Mouse (Mus musculus) midbrain, embryonic 15.5 days (tissue): ENCODE data around the gene Noxo1. TPM values are rescaled to one million over a fixed set of nuclear protein-coding genes. Genes with fewer than 3 reads are reported as not detected.

Experiments
- ATAC-seq: fragments of 200-750 bp; cut with Nextera tagmentation; replicated peaks from 2 replicates; pipeline ENCODE4 v1.8.0; 2017; ENCODE audit warnings: moderate TSS enrichment
- H3K27ac ChIP-seq: fragments of 300-500 bp; sonication (generic); 2 replicates; pipeline ENCODE4 v1.5.1; 2015; ENCODE audit warnings: mild to moderate bottlenecking, inconsistent platforms
- H3K27me3 ChIP-seq: fragments of 300-500 bp; sonication (generic); replicated peaks from 2 replicates; pipeline ENCODE4 v1.6.1; 2015; ENCODE audit warnings: inconsistent platforms
- H3K36me3 ChIP-seq: fragments of 300-500 bp; sonication (generic); replicated peaks from 2 replicates; pipeline ENCODE4 v1.6.1; 2015; ENCODE audit warnings: inconsistent platforms
- H3K4me1 ChIP-seq: fragments of 300-500 bp; sonication (generic); 2 replicates; pipeline ENCODE4 v1.6.1; 2015; ENCODE audit warnings: inconsistent platforms
- H3K4me2 ChIP-seq: fragments of 300-500 bp; sonication (generic); 2 replicates; pipeline ENCODE4 v1.6.1; 2015; ENCODE audit warnings: inconsistent platforms, mild to moderate bottlenecking, moderate library complexity
- H3K4me3 ChIP-seq: fragments of 300-500 bp; sonication (generic); 2 replicates; pipeline ENCODE4 v1.5.1; 2015; ENCODE audit warnings: mild to moderate bottlenecking, inconsistent platforms
- H3K9ac ChIP-seq: fragments of 300-500 bp; sonication (generic); 2 replicates; pipeline ENCODE4 v1.6.1; 2015; ENCODE audit warnings: mild to moderate bottlenecking, inconsistent platforms
- H3K9me3 ChIP-seq: fragments of 300-500 bp; sonication (generic); 2 replicates; pipeline ENCODE4 v1.6.1; 2016; ENCODE audit warnings: inconsistent platforms
- WGBS: fragments of 180-500 bp; shearing (Covaris S2); methylation state at CpG from one replicate; pipeline ENCODE4 v1.1.7; 2015; ENCODE audit warnings: mixed read lengths; 5-methylcytosine and 5-hydroxymethylcytosine counted together
- polyA plus RNA-seq: library from polyadenylated mRNA; unstranded; fragments of >200 nt; fragmentation: Nextera tagmentation; extraction: Ambion mirVana; gene quantifications from 2 replicates; pipeline ENCODE4 v1.2.1, GENCODE M21; 2015

Noxo1 gene
- 2.1 and 2.5 TPM in 2 replicates for polyA plus RNA-seq

DNA sequence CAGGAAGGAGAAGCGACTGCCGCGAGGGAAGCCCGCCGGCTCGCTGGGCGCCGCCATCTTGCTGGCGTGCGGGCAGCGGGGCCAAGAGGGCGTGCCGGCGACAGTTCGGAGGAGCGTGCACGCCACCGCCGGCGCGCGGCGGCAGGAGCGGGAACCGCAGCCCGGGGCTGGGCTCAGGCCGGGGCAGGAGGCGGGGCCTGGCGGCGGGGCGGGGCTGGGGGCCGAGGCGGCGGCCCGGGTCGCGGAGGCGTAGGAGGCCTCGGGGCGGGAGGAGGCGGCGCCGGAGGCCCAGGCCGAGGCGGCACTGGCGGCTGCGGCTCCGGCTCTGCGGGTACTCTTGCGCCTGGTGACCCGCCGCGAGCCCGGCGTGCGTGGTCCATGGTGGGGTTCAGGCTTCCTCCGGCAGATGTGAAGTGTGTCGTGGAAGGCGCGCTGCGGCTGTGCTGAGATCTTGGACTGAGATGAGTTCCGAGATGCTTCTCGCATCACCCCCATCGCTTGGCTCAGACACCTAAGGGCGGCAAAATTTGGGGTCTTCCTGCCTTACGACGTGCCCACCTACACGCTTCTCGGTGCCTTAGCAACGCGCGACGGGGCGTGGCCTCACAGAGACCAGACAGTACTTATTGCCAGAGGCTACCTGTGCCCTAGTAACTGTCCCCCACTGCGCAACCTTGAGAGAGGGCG lies at the start of gene Noxo1, which contains the start of gene Gfer:
Gene Noxo1 (plus strand): TSS at position 224 of the 687 bp plus-strand sequence.
Gene Gfer (minus strand): TSS at position 146 of the 687 bp plus-strand sequence.
- under 1% methylated on average over 73 of the region's 76 CpGs for WGBS
- H3K9me3 ChIP-seq: no peaks in the 10 kb centered on the region
- peaks cover 23% of the 10 kb centered on the region for H3K4me1 ChIP-seq
- peak within 1 kb of the TSS; percentile 91 for H3K27ac ChIP-seq
- peaks cover 3% of the 10 kb centered on the region; the same call in 1 of the 2 replicates for H3K27me3 ChIP-seq
- peak; percentile 90 for ATAC-seq
- peaks cover 17% of the 10 kb centered on the region for H3K36me3 ChIP-seq
- peak within 1 kb of the TSS; percentile 81 for H3K9ac ChIP-seq
- H3K4me2 ChIP-seq: peak within 1 kb of the TSS; percentile 58
- H3K4me3 ChIP-seq: peak within 1 kb of the TSS; percentile 79

DNA sequence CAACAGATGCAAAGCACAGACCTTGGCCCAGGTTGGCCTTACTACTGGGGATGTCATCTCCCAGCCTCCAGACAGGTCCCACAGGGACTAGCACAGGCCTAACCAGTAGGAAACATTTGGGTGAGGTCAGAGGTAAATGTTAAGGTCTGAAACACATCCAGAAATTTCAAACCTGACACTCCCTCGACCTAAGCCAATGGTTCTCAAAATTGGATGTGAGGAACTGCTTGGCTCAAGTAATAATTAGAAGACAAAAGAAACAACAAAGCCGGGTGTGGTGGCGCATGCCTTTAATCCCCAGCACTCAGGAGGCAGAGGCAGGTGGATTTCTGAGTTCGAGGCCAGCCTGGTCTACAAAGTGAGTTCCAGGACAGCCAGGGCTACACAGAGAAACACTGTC lies 49.7 kb upstream of the Noxo1 start:
- H3K27ac ChIP-seq: no peak overlapping the region
- no peak overlapping the region for H3K4me2 ChIP-seq
- H3K4me1 ChIP-seq: peaks cover 15% of the 10 kb centered on the region
- ATAC-seq: no peak
- no peak overlapping the region for H3K9ac ChIP-seq
- no peaks in the 10 kb centered on the region for H3K9me3 ChIP-seq
- no peak overlapping the region for H3K4me3 ChIP-seq
- no peaks in the 10 kb centered on the region for H3K36me3 ChIP-seq
- WGBS: 90% methylated on average over 4 of the region's 4 CpGs
- 0 out of 2 replicates have a peak, but pooled peaks cover 3% of the 10 kb centered on the region for H3K27me3 ChIP-seq

GRCm38 (mm10) chr17:24647493-24647892 lies 48.5 kb upstream of the Noxo1 start:
- no peak overlapping the region for H3K4me3 ChIP-seq
- no peaks in the 10 kb centered on the region for H3K9me3 ChIP-seq
- no peaks in the 10 kb centered on the region for H3K36me3 ChIP-seq
- 0 out of 2 replicates have a peak, but pooled peaks cover 3% of the 10 kb centered on the region for H3K27me3 ChIP-seq
- no peak overlapping the region for H3K4me2 ChIP-seq
- no peak overlapping the region for H3K27ac ChIP-seq
- H3K4me1 ChIP-seq: peaks cover 15% of the 10 kb centered on the region
- no peak overlapping the region for H3K9ac ChIP-seq
- WGBS: 75% methylated on average over 11 of the region's 11 CpGs
- no peak for ATAC-seq

- Histone ChIP-seq H3K27me3 (0 out of 2 replicates have a peak, but pooled peaks cover 3% of the 10 kb centered on the region), H3K9ac (peak overlapping the region; percentile 85; the same call in 1 of the 2 replicates), H3K4me1 (peaks cover 17% of the 10 kb centered on the region), H3K4me3 (peak overlapping the region; percentile 81), H3K36me3 (no peaks in the 10 kb centered on the region), H3K27ac (no peak overlapping the region), H3K9me3 (no peaks in the 10 kb centered on the region), H3K4me2 (peak overlapping the region; percentile 93)
- 75% methylated on average over 10 of the region's 10 CpGs for WGBS
- ATAC-seq: no peak
These were observed 47.2 kb upstream of the Noxo1 start for GRCm38 (mm10) chr17:24648731-24649377.

- WGBS: under 1% methylated on average over 35 of the region's 35 CpGs
- Histone ChIP-seq H3K27ac (peak overlapping the region; percentile 71), H3K9ac (peak overlapping the region; percentile 85), H3K9me3 (no peaks in the 10 kb centered on the region), H3K4me2 (peak overlapping the region; percentile 93), H3K4me1 (peaks cover 18% of the 10 kb centered on the region), H3K36me3 (no peaks in the 10 kb centered on the region), H3K4me3 (peak overlapping the region; percentile 81), H3K27me3 (0 out of 2 replicates have a peak, but pooled peaks cover 3% of the 10 kb centered on the region)
- ATAC-seq: peak; percentile 65
These were observed 46.4 kb upstream of the Noxo1 start for GRCm38 (mm10) chr17:24649581-24650069.

- peak within 1 kb of the TSS; percentile 81 for H3K4me3 ChIP-seq
- H3K9me3 ChIP-seq: no peaks in the 10 kb centered on the region
- H3K27me3 ChIP-seq: 0 out of 2 replicates have a peak, but pooled peaks cover 3% of the 10 kb centered on the region
- H3K4me1 ChIP-seq: peaks cover 18% of the 10 kb centered on the region
- peak within 1 kb of the TSS; percentile 71 for H3K27ac ChIP-seq
- H3K4me2 ChIP-seq: peak within 1 kb of the TSS; percentile 93
- H3K36me3 ChIP-seq: no peaks in the 10 kb centered on the region
- 1% methylated on average over 34 of the region's 41 CpGs for WGBS
- peak; percentile 77 for ATAC-seq
- H3K9ac ChIP-seq: peak within 1 kb of the TSS; percentile 85
These were observed 45.9 kb upstream of the Noxo1 start, which contains the start of gene Slc9a3r2 for GRCm38 (mm10) chr17:24650070-24650616. TSS of gene Slc9a3r2 (minus strand) at chr17:24650327.

DNA sequence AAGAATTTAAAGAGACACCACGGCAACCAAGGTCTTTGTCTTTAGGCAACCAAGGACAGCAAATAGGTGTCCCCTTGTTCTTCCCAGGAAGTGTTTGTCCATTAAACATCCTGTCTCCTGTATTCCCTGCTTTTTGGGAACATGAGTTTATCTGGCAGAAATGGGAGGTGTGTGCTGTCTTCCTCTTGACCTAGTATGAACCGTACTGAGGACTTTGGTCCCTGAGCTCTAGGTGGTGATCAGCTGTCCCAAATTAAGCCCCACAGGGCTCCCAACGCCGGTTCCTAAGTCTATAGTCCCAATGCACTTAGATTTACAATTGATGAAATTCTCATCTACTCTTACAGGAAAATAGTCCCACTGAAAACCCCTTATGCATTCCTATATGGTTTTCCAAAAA lies 45.3 kb upstream of the Noxo1 start:
- WGBS: 74% methylated on average over 4 of the region's 4 CpGs
- peaks cover 18% of the 10 kb centered on the region for H3K4me1 ChIP-seq
- no peak overlapping the region for H3K27ac ChIP-seq
- peak overlapping the region; percentile 85; the same call in 1 of the 2 replicates for H3K9ac ChIP-seq
- H3K36me3 ChIP-seq: no peaks in the 10 kb centered on the region
- peak overlapping the region; percentile 93 for H3K4me2 ChIP-seq
- H3K27me3 ChIP-seq: 0 out of 2 replicates have a peak, but pooled peaks cover 3% of the 10 kb centered on the region
- H3K4me3 ChIP-seq: peak overlapping the region; percentile 81
- H3K9me3 ChIP-seq: no peaks in the 10 kb centered on the region
- ATAC-seq: no peak

GRCm38 (mm10) chr17:24651835-24652234 lies 44.2 kb upstream of the Noxo1 start:
- no peak overlapping the region for H3K27ac ChIP-seq
- no peak overlapping the region for H3K4me2 ChIP-seq
- H3K9ac ChIP-seq: no peak overlapping the region
- H3K9me3 ChIP-seq: no peaks in the 10 kb centered on the region
- ATAC-seq: no peak
- 72% methylated on average over 3 of the region's 3 CpGs for WGBS
- H3K27me3 ChIP-seq: peaks cover 4% of the 10 kb centered on the region; the same call in 1 of the 2 replicates
- peaks cover 18% of the 10 kb centered on the region for H3K4me1 ChIP-seq
- no peak overlapping the region for H3K4me3 ChIP-seq
- H3K36me3 ChIP-seq: no peaks in the 10 kb centered on the region

- Histone ChIP-seq H3K4me3 (peak overlapping the region; percentile 23), H3K27me3 (peaks cover 27% of the 10 kb centered on the region), H3K9ac (peak overlapping the region; percentile 37), H3K4me1 (peaks cover 25% of the 10 kb centered on the region), H3K9me3 (no peaks in the 10 kb centered on the region), H3K36me3 (no peaks in the 10 kb centered on the region), H3K4me2 (peak overlapping the region; percentile 49), H3K27ac (no peak overlapping the region)
- no peak for ATAC-seq
- 6% methylated on average over 19 of the region's 19 CpGs for WGBS
These were observed 41.9 kb upstream of the Noxo1 start for GRCm38 (mm10) chr17:24653967-24654710.

GRCm38 (mm10) chr17:24654969-24655368 lies 41.1 kb upstream of the Noxo1 start:
- Histone ChIP-seq H3K4me3 (no peak overlapping the region), H3K4me1 (peaks cover 19% of the 10 kb centered on the region), H3K27ac (no peak overlapping the region), H3K9ac (no peak overlapping the region), H3K4me2 (no peak overlapping the region), H3K36me3 (no peaks in the 10 kb centered on the region), H3K9me3 (no peaks in the 10 kb centered on the region), H3K27me3 (peaks cover 34% of the 10 kb centered on the region)
- no peak for ATAC-seq
- WGBS: 71% methylated on average over 4 of the region's 4 CpGs

GRCm38 (mm10) chr17:24658017-24658758 lies 37.8 kb upstream of the Noxo1 start, which contains the start of gene Npw:
TSS of gene Npw (minus strand) at chr17:24658457.
- H3K4me1 ChIP-seq: peaks cover 15% of the 10 kb centered on the region
- no peak; the same call in 1 of the 2 replicates for ATAC-seq

More at GRCm38 (mm10) chr17:24658017-24658758, 37.8 kb upstream of the Noxo1 start, which contains the start of gene Npw:
- no peaks in the 10 kb centered on the region for H3K9me3 ChIP-seq
- WGBS: 1% methylated on average over 47 of the region's 47 CpGs
- H3K27me3 ChIP-seq: peaks cover 40% of the 10 kb centered on the region
- no peaks in the 10 kb centered on the region for H3K36me3 ChIP-seq
- peak within 1 kb of the TSS; percentile 60 for H3K4me2 ChIP-seq
- peak within 1 kb of the TSS; percentile 31 for H3K4me3 ChIP-seq
- H3K27ac ChIP-seq: no peak within 1 kb of the TSS
- peak within 1 kb of the TSS; percentile 19; the same call in 1 of the 2 replicates for H3K9ac ChIP-seq
